Mouse (Mus musculus): ENCODE data around the gene Nhlrc2.

The Nhlrc2 gene

DNA sequence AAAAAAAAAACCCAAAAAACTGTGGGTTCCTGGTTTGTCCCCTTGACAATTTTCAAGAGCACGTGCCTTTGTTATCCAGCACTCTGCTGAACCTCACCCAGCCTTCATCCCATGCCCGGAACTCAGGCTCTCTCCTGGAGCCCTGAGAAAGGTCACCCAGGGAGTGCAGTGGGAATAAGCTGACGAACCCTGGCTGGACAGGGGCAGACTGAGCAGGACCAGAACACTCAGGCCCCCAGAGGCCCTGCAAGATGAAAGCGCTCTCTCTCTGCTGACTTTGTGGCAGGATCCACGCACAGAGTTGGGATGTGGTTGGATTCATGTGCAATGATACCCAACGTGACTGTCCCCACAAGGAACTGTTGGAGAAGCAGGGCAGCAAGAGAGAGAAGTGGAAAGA is 81.6 kb downstream of the Nhlrc2 start:
- no peak for DNase-seq

- no peak for DNase-seq
These were observed 83.0 kb downstream of the Nhlrc2 start for GRCm38 (mm10) chr19:56631017-56631416.

GRCm38 (mm10) chr19:56631451-56631901 is 83.4 kb downstream of the Nhlrc2 start:
- no peak for DNase-seq

- DNase-seq: no peak
These were observed 89.1 kb downstream of the Nhlrc2 start for GRCm38 (mm10) chr19:56637035-56637683.

- no peak for DNase-seq
These were observed 89.6 kb downstream of the Nhlrc2 start for GRCm38 (mm10) chr19:56637684-56638049.

DNA sequence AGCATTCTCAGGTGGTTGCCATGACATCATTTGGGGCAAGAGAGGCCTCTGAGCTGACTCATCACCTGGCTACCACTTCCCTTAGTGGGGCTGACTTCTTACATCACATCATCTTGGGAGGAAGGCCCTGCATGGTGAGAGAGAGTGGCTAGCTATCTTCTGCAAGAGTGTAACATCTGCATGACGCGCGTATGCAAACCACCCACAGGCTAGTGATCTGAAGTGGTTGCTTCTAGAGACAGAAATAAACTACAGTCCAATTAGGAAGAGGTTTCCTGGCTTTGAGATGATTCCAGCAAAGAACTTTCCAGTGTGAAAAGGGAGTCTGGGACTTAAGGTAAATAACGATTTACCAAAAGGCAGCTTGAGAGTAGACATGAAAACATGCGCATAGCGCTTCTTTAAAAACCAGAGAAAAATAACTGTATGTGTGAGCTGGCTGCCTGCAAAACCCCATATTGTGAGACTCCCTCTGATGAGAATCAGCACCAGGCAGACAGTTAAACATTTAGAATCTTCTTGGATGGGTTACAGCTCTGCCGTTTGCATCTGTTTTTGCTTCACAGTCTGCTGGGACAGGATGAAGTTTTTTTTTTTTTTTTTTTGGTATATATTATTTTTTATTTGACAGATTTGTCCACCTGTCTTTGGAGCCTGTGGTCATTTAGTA is 99.5 kb downstream of the Nhlrc2 start:
- DNase-seq: no peak

DNA sequence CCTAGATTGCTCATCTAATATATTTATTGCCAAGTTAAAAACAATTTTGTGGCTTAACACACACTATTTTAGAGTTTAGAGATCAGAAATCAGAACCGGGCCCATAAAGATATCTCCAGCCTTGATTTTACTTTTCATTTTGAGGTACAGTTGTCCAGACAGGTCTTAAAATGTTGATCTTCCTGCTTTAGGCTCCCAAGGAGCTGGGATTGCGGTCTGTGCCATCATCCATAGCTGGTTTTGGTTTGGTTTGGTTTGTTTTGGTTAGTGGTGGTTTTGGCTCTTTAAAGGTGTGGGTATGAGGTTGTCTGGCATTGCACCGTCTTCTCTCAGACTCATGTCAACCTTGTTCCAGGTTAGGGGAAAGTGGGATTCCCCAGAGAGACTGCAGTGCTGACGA is 103.2 kb downstream of the Nhlrc2 start:
- no peak for DNase-seq

GRCm38 (mm10) chr19:56652034-56652962 is 104.2 kb downstream of the Nhlrc2 start:
- DNase-seq: no peak

Data from thymus, postnatal 14 days (tissue).